Mouse (Mus musculus): ENCODE measurements around the gene Uhrf1.

Uhrf1 gene

GRCm38 (mm10) chr17:56298238-56298637 lies 4.9 kb upstream of the Uhrf1 start:
- no peak for DNase-seq (ENCODE audit: low read depth, low spot score)

DNA sequence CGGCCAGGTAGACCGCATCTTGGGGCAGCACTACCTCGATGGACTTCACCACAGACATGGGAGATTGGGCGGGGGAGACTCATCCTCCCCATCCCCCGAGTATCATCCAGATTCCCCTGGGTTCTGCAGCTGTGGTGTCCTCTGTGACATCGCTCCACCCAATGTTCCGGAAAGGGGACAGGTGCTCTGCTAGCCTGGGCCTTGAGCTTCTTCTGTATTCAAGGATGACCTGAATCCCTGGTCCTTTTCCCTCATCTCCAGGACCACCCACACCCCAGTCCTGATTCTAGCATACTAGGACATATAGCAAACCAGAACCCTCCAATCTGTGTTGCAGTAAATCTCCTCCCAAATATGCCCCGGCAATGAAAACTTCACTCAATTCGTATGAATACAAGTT lies 2.9 kb upstream of the Uhrf1 start, which contains the start of gene Arrdc5:
Gene Arrdc5 (minus strand): TSS at position 101 of the 400 bp plus-strand sequence.
- no peak for DNase-seq (ENCODE audit: low read depth, low spot score)

DNA sequence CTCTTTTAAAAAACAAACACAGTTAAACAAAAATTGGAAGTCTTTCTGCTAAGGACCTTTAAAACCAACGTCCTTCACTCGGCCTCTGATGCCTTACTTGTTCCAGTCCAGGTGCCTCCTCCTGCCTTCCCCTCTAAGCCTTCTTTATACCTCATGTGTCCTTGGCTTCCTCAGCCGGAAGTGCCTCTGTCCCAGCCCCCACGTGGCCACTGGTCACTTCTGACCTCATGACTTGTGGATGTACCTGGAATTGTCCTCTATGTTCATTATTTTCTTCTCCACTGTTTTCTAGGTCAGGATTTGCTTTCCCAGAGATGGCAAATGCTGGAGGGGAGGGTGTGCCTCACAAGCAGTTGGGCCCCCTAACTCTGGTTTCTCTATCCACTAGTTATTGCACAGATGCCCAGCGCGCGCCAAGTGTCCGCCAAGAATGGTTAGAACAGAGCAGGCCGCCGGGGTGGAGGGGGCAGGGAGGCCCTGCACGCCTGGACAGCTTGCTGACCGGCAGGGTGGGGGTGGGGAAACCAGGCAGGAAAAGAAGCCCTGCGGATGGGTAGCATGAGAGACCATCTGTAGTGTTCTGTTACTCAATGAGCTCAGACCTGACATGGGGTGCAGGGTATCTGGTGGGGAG lies 641 bp upstream of the Uhrf1 start:
- DNase-seq (ENCODE audit: low read depth, low spot score): no peak

DNA sequence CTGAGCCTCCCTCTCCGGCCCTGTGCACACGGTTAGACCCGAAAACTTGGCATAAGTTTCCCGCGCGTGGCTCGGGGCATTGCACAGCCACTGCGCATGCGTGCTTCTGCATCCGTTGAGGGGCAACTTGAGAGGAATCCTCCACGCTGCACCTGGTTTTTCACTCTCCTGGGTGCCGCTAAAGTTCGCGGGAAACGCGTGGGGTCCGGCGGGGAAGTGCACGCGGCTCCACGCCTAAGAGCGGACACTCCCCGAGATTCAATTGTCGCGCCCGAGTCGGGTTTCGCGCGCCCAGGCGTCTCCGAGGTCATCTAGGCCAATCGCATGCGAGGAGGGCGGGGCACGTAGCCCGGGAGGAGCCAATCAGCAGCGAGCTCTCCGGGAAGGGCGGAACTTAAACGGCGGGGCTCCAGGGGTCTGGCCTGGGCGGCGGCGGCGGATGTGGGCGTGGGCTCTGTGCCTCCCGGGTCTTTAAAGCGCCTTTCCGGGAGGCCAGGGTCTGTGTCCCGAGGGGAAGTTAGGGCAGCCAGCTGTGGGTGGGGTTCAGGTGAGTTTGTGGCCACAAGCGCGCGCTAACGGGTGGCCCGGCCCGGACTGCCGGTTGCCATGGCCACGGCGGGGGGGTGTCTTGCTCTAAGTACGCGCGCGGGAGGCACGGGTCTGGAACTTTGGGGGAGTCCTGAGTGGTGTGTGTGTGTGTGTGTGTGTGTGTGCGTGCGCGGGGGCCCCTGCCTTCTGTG lies 896 bp downstream of the Uhrf1 start:
- DNase-seq (ENCODE audit: low read depth, low spot score): peak; percentile 99

GRCm38 (mm10) chr17:56304718-56305117 lies 1.6 kb downstream of the Uhrf1 start:
- DNase-seq (ENCODE audit: low read depth, low spot score): no peak

GRCm38 (mm10) chr17:56305156-56305555 lies 2.0 kb downstream of the Uhrf1 start:
- no peak for DNase-seq (ENCODE audit: low read depth, low spot score)

DNA sequence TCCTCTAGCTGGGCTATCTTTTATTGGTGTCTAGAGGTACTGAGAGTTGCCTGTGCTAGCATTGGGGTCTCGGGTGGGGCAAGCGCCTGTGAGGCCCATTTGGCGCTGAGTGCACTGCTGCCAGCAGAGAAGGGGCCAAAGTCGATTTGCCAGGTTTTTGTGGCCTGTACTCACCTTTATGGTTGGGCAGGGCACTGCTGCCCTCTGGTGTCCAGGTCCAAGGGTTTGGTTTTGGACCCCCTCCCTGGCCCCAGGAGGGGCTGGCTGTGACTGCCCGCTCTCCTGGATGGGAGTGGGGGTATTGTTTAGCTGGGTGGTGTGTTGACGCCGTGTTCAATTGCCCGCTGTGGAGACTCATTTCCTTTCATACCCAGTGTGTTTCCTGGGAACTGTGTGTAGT lies 2.7 kb downstream of the Uhrf1 start:
- no peak for DNase-seq (ENCODE audit: low read depth, low spot score)

- DNase-seq (ENCODE audit: low read depth, low spot score): no peak
Observed at GRCm38 (mm10) chr17:56308088-56308487, 5.0 kb downstream of the Uhrf1 start.

- DNase-seq (ENCODE audit: low read depth, low spot score): no peak
Observed at GRCm38 (mm10) chr17:56309191-56309945, 6.2 kb downstream of the Uhrf1 start.

GRCm38 (mm10) chr17:56324419-56324818 lies 21.3 kb downstream of the Uhrf1 start:
- DNase-seq (ENCODE audit: low read depth, low spot score): no peak

GRCm38 (mm10) chr17:56325450-56326152 lies 22.5 kb downstream of the Uhrf1 start, which contains the start of gene Kdm4b:
Kdm4b (plus strand) TSS chr17:56326062.
- DNase-seq (ENCODE audit: low read depth, low spot score): peak; percentile 100

DNA sequence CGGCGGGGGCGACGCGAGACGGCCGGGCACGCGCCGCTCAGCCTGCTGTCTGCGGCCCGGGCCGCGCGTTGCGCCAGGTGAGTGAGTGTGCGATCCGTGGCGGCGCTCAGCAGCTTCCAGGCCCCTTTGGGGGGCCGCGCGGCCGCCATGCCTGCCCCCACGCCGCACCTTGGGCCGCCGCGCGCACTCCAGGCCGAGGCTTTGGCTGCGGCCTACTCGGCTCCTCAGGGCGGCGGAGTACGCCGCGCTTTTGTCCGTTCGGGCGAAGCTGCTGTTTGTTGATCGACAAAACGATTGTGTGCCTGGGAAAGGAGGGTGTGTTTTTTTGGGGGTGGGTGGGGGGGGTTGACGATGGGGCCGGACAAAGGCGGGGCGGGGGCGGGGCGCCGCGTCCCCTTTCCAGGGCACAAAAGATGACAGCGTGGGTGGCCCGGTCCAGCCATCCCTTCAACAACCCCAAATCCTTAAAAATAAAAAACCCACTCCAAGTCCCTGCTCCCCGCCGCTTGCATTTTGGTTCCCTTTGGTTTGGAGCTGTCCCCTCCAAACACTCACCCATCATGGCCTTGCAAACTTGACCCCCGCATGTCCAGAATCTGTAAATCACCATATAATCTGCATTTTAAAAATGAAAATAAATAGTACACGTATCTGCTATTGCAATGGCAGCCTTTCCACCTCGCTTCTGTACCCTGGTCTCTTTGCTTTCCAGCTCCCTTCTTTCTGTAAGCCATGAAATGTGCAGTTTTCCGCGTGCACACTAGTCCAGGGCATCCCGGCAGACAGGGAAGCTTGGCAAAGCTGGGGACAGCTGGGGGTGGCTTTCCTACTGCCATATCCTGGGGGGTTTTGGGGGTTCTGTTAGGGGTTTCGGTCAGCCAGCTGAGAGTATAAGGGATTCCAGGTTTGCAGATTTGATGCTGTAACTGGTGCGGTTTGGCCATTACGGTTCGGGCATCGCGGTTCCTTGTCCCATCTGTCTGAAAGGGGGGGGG lies 23.3 kb downstream of the Uhrf1 start:
- DNase-seq (ENCODE audit: low read depth, low spot score): no peak

- no peak for DNase-seq (ENCODE audit: low read depth, low spot score)
Observed at GRCm38 (mm10) chr17:56329267-56329666, 26.1 kb downstream of the Uhrf1 start.

DNA sequence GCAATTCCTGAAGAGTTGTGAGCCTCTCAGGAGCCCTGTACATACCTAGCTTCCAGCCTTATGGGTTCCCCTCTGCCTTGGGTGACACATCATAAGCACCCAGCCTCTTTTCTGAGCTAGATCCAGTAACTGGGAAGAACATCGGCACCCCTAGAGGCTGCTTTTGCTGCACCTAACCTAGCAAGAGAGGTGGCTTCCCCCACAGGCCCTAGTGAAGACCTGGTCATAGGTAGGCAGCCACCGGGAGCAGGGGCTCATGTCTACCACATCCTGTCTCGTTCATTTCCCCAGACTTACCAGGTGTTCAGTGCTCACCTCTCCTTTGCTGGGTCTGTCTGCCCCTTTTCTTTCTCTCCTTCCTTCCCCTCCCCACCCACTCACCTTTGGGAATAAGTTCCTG lies 27.2 kb downstream of the Uhrf1 start:
- DNase-seq (ENCODE audit: low read depth, low spot score): no peak

DNA sequence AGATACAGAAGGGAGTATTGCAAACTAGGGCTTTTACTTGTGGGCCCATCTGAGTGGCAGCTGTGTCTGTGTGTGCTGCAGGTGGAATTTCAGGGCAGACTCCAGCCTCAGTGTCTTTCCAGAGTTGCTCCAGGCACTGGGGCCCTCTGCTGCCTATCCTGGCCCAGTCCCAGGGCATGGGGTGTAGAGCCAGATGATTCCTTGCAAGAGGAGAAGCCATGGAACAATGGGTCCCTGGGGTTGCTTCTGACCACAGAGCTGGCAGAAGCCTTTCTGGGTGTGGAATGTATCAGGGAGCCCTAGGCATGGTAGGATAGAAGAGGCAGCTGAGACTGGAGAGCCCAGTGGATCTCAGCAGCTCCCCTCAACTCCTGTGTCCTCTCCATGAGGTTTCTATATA lies 28.1 kb downstream of the Uhrf1 start:
- DNase-seq (ENCODE audit: low read depth, low spot score): no peak

- DNase-seq (ENCODE audit: low read depth, low spot score): peak; percentile 67
Observed at GRCm38 (mm10) chr17:56332987-56333386, 29.9 kb downstream of the Uhrf1 start.

- peak; percentile 63 for DNase-seq (ENCODE audit: low read depth, low spot score)
Observed at GRCm38 (mm10) chr17:56337190-56337589, 34.1 kb downstream of the Uhrf1 start.

GRCm38 (mm10) chr17:56337791-56338190 lies 34.7 kb downstream of the Uhrf1 start:
- DNase-seq (ENCODE audit: low read depth, low spot score): no peak

- peak; percentile 60 for DNase-seq (ENCODE audit: low read depth, low spot score)
Observed at GRCm38 (mm10) chr17:56338909-56339308, 35.8 kb downstream of the Uhrf1 start.

GRCm38 (mm10) chr17:56340717-56341116 lies 37.6 kb downstream of the Uhrf1 start:
- DNase-seq (ENCODE audit: low read depth, low spot score): no peak

- DNase-seq (ENCODE audit: low read depth, low spot score): no peak
Observed at GRCm38 (mm10) chr17:56343466-56343865, 40.3 kb downstream of the Uhrf1 start.

Data from R1 (cell line).